Mouse (Mus musculus) heart, adult 10 weeks (tissue): ENCODE results near the gene Pthlh. TPM values are rescaled to one million over a fixed set of nuclear protein-coding genes. Genes with fewer than 3 reads are reported as not detected.

Source experiments
- polyA plus RNA-seq: library from polyadenylated mRNA; stranded (reverse); fragments of 350-450 nt; fragmentation: Illumina TruSeq; extraction: RNeasy Lipid Tissue Mini Kit (QIAGEN cat#74804); gene quantifications from one replicate; pipeline ENCODE4 v1.2.3, GENCODE M21; 2014; ENCODE audit warnings: low read depth, low replicate concordance

Gene Pthlh
- 1.8 TPM for polyA plus RNA-seq

DNA sequence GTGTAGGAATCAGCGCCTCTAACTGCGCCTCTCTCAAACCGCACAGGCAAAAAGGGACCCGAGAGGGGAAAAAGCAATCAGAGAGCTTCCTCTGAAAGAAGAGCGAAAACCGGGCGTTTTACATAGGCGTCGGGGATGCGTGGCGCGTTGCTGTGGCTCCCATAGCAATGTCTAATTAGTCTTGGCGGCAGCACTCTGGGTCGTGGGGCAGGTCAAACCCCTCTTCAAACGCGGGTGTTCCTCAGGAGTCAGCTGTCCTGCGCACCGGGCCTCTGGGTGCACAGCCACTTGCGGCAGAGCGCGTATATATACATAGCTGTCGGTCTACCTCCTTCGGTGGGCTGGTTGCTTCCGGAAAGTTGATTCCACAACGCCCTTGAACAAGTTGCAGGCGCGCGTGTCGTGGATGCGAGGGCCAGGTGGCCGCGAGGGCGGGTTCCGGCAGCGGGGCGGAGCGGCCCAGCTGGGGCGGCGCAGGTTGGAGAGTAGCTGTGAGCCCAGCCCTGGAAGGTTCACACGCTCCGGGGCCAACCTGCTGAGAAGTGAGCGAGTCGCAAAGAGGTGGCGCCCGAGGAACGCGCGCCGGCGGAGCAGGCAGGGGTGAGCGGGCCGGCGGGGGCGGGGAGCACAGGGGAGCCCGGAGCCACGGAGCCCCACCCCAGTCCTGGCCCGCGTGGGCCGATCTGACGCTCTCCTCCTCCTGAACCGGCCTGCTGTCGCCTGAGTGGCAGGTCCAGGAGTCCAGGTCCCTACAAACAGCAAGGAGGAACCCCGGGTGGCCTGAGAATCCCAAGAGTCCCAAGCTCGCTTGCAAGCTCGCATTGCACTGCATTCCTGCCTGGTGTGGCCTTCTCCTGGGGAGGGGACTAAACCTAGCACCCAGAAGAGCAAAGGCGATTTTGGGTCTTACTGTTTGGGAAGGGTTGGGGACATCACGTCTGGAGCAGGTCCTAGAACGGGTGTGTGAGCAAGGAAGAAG is at the start of gene Pthlh:
Gene Pthlh (minus strand): TSS at position 597 of the 979 bp plus-strand sequence.

Other genes starting within 250 kb of the Pthlh start
- 1.3 TPM for gene Rep15, start 231.6 kb downstream of the Pthlh start, polyA plus RNA-seq
- gene Mrps35, start 221.4 kb downstream of the Pthlh start, polyA plus RNA-seq = 146 TPM
- not detected for gene Mansc4, start 177.2 kb downstream of the Pthlh start, polyA plus RNA-seq
- 4.2 TPM for gene Klhl42, start 172.8 kb downstream of the Pthlh start, polyA plus RNA-seq
- gene Ccdc91, start 211.6 kb upstream of the Pthlh start, polyA plus RNA-seq = 28.7 TPM